Mouse (Mus musculus) spleen, adult 2 months (tissue): Measurements from ENCODE around the gene Mup5.

Experiments used
- CTCF ChIP-seq: fragments of 200-500 bp; IDR thresholded peaks from 2 replicates; pipeline ENCODE4 v1.5.1; 2011; ENCODE audit warnings: mild to moderate bottlenecking, inconsistent platforms; ENCODE audit not compliant: insufficient read depth, insufficient read length, insufficient replicate concordance; ENCODE audit errors: extremely low read depth
- POLR2A ChIP-seq: fragments of 200-500 bp; IDR thresholded peaks from 2 replicates; pipeline ENCODE4 v1.6.1; 2011; ENCODE audit warnings: low read depth, low read length, inconsistent platforms

DNA sequence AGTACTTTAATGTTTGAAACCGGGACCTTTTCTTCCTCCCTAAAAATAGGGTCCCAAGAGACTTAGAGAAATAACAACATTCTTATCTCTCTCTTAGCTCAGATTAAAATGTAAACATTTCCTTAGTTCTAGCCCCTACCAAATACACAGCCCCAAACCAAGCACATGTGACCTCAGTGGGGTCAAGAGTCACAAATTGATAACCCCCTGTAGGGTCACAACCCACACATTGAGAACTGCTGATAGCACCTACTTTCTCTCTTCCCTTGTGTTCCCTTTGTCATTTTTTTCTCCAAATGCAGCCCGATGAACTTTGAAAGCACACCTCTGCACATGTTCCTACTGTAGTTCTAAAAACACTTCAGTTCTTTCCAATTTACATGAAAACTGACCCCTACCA, 19.4 kb downstream of the Mup5 start:
- TF ChIP-seq CTCF (no peak), POLR2A (no peak)
